Mouse (Mus musculus) right cerebral cortex, postnatal 10 days (tissue): Measurements from ENCODE around the gene Sec13.
"Not testable (repeated sequence)": the region's sequence is repeated elsewhere in the genome, so short reads cannot be mapped to it uniquely, and the experiment has no call there.

Experiments
- DNase-seq, 2 experiments: peaks; one replicate each; pipeline ENCODE4 v3.0.0; 2021; ENCODE audit warnings: low spot score in 2 of 2

The Sec13 gene

GRCm38 (mm10) chr6:113740236-113741217, at the start of gene Sec13:
Sec13 (minus strand) TSS chr6:113740743.
- DNase-seq = peak; percentile 94 to 95

DNA sequence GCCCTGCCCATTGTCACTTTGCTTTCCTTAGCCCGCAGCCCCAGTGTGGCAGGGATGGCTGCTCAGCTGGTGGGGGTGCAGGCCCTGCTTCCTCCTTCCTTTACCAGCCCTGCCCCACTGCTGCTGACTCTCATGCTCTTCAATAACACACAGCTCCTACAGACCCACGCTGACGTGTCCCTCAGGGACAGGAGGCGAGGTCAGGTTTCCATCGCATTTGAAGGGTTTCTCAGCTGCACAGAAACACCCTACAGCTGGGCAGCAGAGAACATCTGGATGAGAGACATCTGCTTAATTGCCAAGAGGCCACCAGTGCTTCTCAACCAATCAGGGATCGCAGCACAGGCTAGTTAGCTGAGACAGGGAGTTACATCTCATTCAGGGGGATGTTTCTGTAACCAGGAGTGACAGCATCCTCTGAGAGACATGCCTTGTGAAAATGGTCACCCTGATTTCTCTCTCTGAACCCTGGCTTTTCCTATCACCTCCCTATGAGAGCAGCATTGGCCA, 47.0 kb upstream of the Sec13 start:
- DNase-seq = no peak

DNA sequence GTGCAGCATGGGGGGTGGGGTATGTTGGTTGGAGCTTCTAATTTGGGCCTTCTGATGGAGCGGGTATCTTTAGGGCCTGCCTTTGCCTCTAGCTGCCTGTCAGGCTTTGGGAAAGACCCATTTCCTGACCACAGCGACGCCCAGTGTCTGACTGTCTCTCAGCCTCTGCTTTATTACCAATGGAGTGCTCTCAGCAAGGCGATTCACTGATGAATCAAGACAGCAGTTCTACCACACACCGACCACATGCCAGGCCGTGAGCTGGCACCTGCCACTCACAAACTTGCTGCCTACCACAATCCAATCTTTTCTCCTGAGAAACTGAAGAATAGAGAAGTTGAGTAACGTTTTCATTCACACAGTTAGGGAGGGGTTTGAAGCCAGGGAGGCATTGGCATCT, 45.1 kb upstream of the Sec13 start:
- no peak for DNase-seq

DNA sequence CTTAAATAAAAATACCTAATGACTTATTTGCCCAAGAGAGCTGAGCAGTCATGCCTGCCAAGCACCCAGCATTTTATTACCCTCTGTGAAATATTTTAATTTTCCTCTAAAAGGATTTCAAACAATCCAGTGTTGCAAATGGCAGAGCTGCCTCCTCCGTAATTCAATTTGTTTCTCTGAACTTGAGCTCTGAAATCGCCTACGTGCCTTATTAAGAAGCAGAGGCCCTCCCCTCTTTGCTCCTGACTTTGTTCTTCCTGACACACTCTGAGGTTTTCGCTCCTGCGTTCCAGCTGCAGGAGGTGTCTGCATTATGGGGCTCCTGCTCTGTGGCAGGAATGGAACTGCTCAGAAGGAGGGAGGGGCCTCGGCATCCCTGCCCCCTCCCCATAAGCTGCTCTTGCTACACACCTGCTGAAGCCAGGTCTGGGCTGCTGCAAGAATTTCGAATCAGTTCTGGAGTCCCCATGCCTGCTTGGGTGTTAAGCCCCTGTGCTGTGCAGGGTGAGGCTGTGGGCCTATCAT, 37.7 kb upstream of the Sec13 start:
- no peak for DNase-seq

GRCm38 (mm10) chr6:113768804-113769203, 28.3 kb upstream of the Sec13 start:
- DNase-seq = no peak

DNA sequence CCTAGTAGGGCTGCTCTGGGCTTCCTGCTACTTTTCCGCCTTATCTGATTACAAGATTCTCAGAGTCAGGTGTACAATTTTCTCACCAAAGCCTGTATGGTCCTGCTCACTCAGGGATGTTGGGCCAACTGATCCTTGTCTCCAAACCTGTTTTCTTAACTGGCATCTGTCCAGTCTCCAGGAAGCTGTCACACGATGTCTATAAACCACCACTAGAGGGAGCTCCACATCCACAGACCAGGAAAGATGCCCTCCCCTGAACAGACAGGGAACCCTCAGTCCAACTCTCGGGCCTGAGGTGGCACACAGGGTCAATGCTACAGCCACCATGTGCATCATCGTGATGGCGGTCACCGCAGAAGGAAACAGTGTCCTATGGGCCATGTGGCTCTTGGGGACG, 21.1 kb upstream of the Sec13 start:
- peak in 1 of 2 experiments; percentile 65 for DNase-seq

DNA sequence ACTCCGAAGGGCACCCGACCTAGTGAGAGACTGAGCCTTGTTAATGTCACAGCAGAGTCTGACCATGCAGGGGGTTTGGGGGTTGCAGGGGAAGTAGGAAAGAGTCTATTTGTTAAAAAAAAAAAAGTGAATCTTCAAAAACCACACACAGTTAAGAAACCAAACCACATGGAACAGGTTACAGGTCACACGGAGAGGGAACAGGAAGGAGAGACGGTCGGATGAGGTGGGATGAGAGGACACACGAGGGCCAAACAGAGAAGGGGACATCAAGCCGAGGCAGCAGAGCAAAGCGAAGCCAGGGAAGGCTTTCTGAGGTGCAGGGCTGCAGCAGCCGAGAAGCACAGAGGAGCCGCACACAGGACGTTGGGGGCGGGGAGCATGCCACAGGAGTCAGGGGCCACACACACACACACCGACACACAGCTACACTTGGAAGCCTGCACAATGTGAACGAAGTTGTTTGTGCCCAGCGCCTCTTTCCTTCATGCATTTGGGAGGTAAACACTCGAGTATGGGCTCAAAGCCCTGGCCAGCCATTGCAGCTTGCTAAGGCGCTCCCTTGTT, 8.7 kb upstream of the Sec13 start:
- DNase-seq = no peak

DNA sequence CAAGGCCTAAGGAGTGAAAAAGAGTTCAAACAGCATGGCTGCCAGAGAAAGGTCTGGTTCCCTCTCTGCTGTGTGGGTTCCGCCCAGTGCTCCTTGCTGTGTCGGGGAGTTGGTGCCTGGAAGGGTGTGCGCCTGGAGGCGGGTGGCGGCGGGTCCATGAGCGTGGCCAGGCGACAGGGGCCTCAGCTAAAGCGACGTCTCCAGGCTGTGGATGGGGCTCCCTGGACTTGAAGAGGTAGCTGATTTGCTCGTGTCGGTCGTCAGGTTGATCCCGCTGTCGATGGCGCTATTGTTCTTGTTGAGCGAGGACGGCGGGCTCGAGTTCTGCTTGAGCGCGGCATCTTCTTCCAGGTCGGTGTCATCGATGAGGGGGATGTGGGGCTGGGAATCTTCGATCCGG, 7.8 kb upstream of the Sec13 start:
- DNase-seq = no peak

- DNase-seq = peak in 1 of 2 experiments; percentile 60
Measured at GRCm38 (mm10) chr6:113747284-113747683, 6.7 kb upstream of the Sec13 start.

DNA sequence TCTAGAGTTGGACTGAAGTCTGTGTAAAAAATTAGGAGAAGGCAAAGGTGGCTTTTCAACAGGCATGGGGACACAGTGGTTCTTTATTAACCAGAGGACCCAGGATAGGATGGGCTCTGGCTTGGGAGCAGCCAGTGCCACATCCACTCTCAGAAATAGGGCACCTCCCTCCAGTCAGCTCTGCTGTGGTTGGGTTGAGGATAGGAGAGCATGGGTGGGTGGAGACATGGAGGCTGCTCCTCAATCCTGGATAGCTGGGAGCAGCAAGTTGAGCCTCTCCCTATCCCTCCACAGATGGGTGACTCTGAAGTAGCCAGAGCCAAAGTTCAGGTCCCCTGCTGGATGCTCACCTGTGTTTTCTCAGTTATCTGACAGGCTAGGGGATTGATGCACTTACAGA, 4.6 kb upstream of the Sec13 start:
- DNase-seq = no peak

DNA sequence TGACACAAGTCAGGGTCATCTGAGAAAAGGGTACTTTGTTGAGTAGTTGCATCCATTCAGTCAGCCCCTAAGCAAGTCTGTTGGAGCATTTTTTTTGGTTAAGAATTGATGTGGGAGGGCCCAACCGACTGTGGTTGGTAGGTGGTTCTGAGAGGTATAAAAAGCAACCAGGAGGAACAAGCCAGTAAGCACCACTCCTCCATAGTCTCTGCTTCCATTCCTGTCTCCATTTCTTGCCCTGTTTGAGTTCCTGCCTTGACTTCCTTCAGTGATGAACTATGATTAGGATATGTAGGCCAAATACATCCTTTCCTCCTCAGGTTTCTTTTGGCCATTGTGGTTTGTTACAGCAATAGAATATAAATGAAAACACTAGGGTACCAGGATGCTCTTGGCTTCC, 2.6 kb upstream of the Sec13 start:
- DNase-seq = no peak

- DNase-seq = no peak
Measured at GRCm38 (mm10) chr6:113742321-113742720, 1.8 kb upstream of the Sec13 start.

GRCm38 (mm10) chr6:113741425-113741824, 882 bp upstream of the Sec13 start:
- no peak for DNase-seq

DNA sequence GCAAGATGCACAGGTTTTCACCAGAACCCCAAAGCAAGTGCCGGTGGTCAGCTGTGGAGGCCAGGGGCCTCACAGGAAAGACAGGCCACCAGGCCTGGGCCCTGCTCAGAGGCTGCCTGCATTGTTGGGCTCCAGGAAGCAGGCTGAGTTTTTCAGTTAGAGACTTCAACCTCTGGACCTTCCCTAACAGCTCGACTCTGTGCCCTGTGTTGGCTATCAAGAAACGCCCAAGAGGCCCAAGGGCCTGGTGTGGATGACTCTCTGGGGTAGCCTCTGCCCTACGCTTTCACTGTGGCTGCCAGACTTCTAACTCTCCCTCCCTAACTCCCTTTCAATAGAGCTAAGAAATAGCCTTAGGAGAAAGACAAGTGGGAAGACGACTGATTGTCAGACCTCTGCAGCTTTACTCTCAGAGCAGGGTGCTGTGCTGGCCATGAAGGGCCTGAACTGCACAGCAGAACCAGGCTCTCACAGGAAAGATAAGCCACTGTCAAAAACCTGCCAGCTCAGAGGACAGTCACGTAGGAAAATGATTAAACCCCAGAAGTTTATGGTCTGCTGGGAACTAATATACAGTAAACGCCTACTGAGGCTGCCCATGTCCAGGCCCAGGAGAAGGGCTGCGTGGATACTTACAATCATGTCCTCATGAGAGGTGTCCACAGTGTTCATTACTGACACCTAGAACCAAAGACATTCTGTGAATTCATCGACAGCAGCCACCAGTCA, 3.1 kb downstream of the Sec13 start:
- DNase-seq = no peak

- DNase-seq = no peak
Measured at GRCm38 (mm10) chr6:113731296-113731695, 9.2 kb downstream of the Sec13 start.

DNA sequence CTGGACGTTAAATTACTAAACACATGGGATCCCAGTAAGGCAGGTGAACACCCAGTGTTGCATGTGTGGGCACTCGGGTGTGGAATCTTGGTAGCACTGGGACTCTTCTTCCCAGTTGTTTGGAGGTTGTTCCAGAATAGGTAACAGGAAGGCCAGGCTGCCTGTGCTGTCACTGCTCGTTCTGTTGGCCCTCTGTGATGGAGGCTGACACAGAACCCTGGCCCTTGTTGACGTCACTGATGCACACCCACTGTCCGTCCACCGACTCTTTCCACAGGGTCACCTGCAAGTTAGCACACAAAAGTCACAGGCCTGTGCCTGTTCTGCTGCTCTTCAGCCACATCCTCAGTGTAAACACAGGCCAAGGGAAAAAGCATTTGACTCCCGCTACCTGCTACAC, 12.4 kb downstream of the Sec13 start:
- DNase-seq = no peak

GRCm38 (mm10) chr6:113721061-113721460, 19.5 kb downstream of the Sec13 start:
- no peak for DNase-seq

DNA sequence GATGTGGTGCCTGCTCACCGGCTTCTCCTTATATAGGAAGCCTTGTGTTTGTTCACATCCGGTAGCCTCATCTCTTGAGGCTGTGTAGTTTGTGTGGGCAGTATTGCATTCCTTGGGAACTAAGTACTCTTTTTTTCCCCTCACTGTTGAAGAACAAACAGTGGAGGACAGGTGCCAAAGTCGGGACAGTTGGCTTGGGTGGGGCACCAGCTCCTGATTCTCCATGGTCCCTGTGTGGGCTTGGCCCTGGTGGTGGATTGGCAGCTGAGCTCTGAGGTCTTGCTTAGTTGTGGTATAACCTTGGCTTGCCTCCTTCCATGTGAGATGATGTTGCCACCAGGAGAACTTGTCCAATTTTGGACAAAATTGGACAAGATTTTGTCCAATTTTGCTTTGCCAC, 20.7 kb downstream of the Sec13 start, which contains the start of gene Ghrl:
Gene Ghrl (minus strand): TSS at position 3 of the 400 bp plus-strand sequence.
- no peak for DNase-seq

GRCm38 (mm10) chr6:113717541-113717940, 23.0 kb downstream of the Sec13 start:
- DNase-seq = no peak

DNA sequence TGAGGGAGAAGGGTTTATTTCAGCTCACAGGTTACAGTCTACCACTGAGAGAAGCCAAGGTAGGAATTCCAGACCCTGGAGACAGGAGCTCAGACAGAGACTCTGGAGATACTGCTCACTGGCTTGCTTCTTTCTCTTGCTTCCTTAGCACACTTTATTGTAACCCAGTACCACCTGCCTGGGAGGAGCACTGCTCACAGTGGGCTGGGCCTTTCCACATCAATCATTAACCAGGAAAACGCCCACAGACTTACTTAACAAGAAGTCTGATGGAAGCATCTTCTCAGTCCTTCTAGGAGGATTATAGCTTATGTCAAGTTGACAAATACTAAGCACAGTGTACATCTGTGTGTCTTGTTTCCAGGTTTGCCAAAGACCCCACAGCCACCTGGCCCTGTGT, 25.7 kb downstream of the Sec13 start:
- DNase-seq = no peak

- no peak for DNase-seq
Measured at GRCm38 (mm10) chr6:113714276-113714675, 26.3 kb downstream of the Sec13 start.

GRCm38 (mm10) chr6:113713389-113713788, 27.2 kb downstream of the Sec13 start:
- not testable (repeated sequence) for DNase-seq
